Mouse (Mus musculus): ENCODE results near the gene Plekha5. TPM values are rescaled to one million over a fixed set of nuclear protein-coding genes. Genes with fewer than 3 reads are reported as not detected.

The Plekha5 gene
- polyA plus RNA-seq, 1 experiment from 2014 or later, result 42.2 TPM

DNA sequence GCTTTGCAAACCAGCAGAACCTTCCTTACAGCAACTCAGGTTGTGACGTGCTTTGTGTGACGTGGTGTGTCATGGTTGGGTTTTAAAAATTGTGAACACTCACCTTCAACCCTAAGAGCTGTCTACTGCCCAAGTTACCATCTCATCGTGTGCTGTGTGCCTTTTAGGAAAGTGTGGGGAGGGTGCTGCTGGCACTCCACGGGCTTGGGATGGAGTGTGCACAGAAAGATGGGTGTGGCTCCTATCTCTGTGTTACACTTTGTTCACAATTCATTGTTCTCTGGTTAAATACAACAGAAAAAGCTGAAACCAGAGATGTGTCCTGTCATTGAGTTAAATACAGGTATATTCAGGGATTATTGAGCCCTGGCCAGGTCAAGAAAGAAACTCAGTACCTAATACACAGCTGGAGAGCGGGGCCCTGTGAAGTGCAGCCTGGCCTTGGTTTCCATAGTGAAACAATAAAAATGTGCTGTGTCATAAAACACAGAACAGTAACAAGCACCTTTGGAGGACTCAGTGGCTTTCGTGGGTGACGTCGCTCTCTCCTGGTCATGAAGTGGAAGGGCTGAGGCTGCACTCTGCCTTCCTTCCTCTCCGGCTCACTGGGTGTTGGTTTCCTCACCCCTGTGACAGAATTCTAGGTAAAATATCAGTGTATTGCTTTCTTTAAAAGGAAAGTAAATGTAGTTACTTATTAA lies 42.2 kb downstream of the Plekha5 start:
- Histone ChIP-seq H3K9me3 (ENCODE audit: control insufficient read depth, low read length) (no peaks in the 10 kb centered on the region), H3K9ac (replicated peaks; ENCODE audit: low read depth, low read length) (no peak overlapping the region), H3K4me1 (ENCODE audit: control insufficient read depth, insufficient read depth, low read length) (peaks cover 9% of the 10 kb centered on the region), H3K27ac (ENCODE audit: low read depth, low read length) (no peak overlapping the region), H3K36me3 (ENCODE audit: control insufficient read depth, insufficient read depth, low read length) (no peaks in the 10 kb centered on the region), H3K27me3 (ENCODE audit: control insufficient read depth, insufficient read depth, low read length) (no peaks in the 10 kb centered on the region), H3K4me3 (ENCODE audit: low read depth, low read length) (no peak overlapping the region), H3K4me2 (ENCODE audit: low read depth, low read length) (no peak overlapping the region)
- ATAC-seq (ENCODE audit: low read depth), result peak; percentile 67
- 68% methylated on average over 9 of the region's 9 CpGs for WGBS

DNA sequence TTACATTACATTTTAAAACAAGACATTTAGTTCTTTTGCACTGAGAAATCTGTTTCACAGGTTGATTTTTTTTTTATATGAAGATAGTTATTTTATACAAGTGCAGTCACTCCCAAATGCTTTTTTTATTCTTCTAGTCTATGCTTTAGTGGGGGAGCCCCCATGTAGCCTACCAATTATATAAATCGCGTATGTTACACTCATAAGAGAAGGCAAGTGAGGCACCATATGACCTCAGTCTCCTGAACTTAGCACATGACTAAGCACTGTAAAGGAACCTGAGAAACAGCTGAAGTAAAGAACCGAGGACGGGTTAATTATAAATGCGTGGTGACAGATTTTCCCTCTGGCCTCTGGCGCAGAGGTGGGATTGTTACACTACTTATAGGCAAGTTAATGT lies 43.0 kb downstream of the Plekha5 start:
- no peaks in the 10 kb centered on the region for H3K9me3 ChIP-seq (ENCODE audit: control insufficient read depth, low read length)
- no peak overlapping the region for H3K4me2 ChIP-seq (ENCODE audit: low read depth, low read length)
- peaks cover 9% of the 10 kb centered on the region for H3K4me1 ChIP-seq (ENCODE audit: control insufficient read depth, insufficient read depth, low read length)
- no peaks in the 10 kb centered on the region for H3K27me3 ChIP-seq (ENCODE audit: control insufficient read depth, insufficient read depth, low read length)
- no peak overlapping the region for H3K9ac ChIP-seq (replicated peaks; ENCODE audit: low read depth, low read length)
- no peak overlapping the region for H3K27ac ChIP-seq (ENCODE audit: low read depth, low read length)
- H3K36me3 ChIP-seq (ENCODE audit: control insufficient read depth, insufficient read depth, low read length), result no peaks in the 10 kb centered on the region
- H3K4me3 ChIP-seq (ENCODE audit: low read depth, low read length), result no peak overlapping the region
- no peak for ATAC-seq (ENCODE audit: low read depth)
- WGBS, result 84% methylated on average over 6 of the region's 6 CpGs

DNA sequence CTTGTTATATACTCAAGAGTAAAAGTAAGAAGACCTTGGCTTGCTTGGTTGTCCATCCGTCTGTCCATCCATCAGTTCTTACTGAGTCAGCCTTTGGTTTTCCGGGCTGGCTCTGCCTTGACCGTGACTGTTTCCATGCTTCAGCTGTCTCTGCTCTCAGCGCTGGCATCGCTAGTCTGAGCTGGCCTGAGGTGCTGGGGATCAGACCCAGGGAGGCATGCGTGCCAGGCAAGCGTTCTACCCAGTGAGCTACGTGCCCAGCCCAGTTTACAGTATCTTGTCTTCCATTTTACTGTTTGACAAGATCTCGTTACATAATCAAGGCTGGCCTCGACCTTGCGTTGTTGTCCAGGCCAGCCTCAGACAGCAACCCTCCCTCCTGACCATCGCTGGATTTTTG lies 44.0 kb downstream of the Plekha5 start:
- no peak for ATAC-seq (ENCODE audit: low read depth)
- peaks cover 9% of the 10 kb centered on the region for H3K4me1 ChIP-seq (ENCODE audit: control insufficient read depth, insufficient read depth, low read length)
- H3K9ac ChIP-seq (replicated peaks; ENCODE audit: low read depth, low read length), result no peak overlapping the region
- H3K27me3 ChIP-seq (ENCODE audit: control insufficient read depth, insufficient read depth, low read length), result no peaks in the 10 kb centered on the region
- H3K9me3 ChIP-seq (ENCODE audit: control insufficient read depth, low read length), result no peaks in the 10 kb centered on the region
- 96% methylated on average over 12 of the region's 12 CpGs for WGBS
- no peak overlapping the region for H3K4me2 ChIP-seq (ENCODE audit: low read depth, low read length)
- H3K27ac ChIP-seq (ENCODE audit: low read depth, low read length), result no peak overlapping the region
- no peaks in the 10 kb centered on the region for H3K36me3 ChIP-seq (ENCODE audit: control insufficient read depth, insufficient read depth, low read length)
- H3K4me3 ChIP-seq (ENCODE audit: low read depth, low read length), result no peak overlapping the region

DNA sequence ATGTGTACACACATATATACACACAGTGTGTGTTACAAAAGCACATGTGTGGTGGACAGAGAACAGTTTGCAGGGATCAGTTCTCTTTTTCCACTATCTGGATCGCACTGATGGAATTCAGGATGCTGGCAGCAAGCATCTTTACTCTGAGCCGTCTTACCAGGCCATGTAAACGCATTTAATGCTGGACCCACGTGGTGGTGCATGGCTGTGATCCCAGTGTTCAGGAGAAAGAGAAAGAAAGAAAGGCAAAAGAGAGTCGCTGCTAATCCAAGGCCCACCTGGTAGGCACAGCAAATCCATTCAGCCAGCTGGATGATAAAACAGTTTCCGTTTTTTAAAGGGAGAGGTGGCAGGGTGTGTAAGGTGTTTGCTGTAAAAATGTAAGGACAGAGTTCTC lies 45.9 kb downstream of the Plekha5 start:
- Histone ChIP-seq H3K36me3 (ENCODE audit: control insufficient read depth, insufficient read depth, low read length) (no peaks in the 10 kb centered on the region), H3K9ac (replicated peaks; ENCODE audit: low read depth, low read length) (no peak overlapping the region), H3K4me1 (ENCODE audit: control insufficient read depth, insufficient read depth, low read length) (peaks cover 9% of the 10 kb centered on the region), H3K9me3 (ENCODE audit: control insufficient read depth, low read length) (no peaks in the 10 kb centered on the region), H3K27ac (ENCODE audit: low read depth, low read length) (no peak overlapping the region), H3K4me3 (ENCODE audit: low read depth, low read length) (no peak overlapping the region), H3K4me2 (ENCODE audit: low read depth, low read length) (no peak overlapping the region), H3K27me3 (ENCODE audit: control insufficient read depth, insufficient read depth, low read length) (no peaks in the 10 kb centered on the region)
- WGBS, result 80% methylated on average over 6 of the region's 6 CpGs
- no peak for ATAC-seq (ENCODE audit: low read depth)

DNA sequence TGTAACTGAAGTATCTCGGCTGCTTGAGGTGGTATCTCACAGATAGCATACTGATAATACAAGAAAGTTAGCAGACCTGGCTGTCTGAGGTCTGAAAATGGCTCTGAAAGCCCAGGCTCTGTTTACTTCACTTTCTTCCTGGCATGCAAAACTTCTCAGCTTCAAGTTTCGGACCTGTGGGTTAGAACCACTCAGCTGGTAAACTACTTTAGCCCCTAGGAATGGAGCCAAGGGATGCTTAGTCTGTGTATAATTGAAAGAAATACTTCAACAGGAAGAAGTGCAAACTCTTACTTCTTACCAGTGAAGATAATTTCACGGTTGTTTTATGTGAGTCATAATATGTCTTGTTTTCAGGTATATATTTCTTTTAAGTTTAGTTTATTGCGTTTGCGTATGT lies 47.9 kb downstream of the Plekha5 start:
- no peaks in the 10 kb centered on the region for H3K36me3 ChIP-seq (ENCODE audit: control insufficient read depth, insufficient read depth, low read length)
- no peak overlapping the region for H3K9ac ChIP-seq (replicated peaks; ENCODE audit: low read depth, low read length)
- H3K9me3 ChIP-seq (ENCODE audit: control insufficient read depth, low read length), result no peaks in the 10 kb centered on the region
- H3K4me3 ChIP-seq (ENCODE audit: low read depth, low read length), result no peak overlapping the region
- H3K27ac ChIP-seq (ENCODE audit: low read depth, low read length), result no peak overlapping the region
- H3K4me2 ChIP-seq (ENCODE audit: low read depth, low read length), result no peak overlapping the region
- no peaks in the 10 kb centered on the region for H3K4me1 ChIP-seq (ENCODE audit: control insufficient read depth, insufficient read depth, low read length)
- no peaks in the 10 kb centered on the region for H3K27me3 ChIP-seq (ENCODE audit: control insufficient read depth, insufficient read depth, low read length)
- ATAC-seq (ENCODE audit: low read depth), result no peak
- 92% methylated on average over 5 of the region's 5 CpGs for WGBS

DNA sequence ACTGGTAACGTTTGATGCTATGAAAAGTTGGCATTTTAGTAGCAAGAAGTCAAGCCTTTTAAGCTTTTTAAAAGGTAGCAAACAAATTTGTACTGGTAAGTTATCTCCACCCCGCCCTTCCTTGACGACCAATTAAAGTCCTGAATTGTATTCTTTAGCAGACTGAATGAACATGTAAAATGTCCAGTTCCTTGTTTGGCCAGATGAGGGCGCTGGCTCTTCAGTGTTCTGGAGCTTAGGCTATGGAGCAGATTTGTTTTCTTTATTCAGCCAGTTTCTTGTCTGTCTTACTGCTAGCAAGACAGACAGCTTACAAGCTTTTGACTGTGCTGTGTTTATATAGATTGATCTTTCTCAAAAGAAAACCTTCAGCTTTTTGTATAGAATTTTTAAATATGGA lies 48.5 kb downstream of the Plekha5 start:
- no peak overlapping the region for H3K4me3 ChIP-seq (ENCODE audit: low read depth, low read length)
- H3K9me3 ChIP-seq (ENCODE audit: control insufficient read depth, low read length), result no peaks in the 10 kb centered on the region
- WGBS, result 63% methylated on average over 4 of the region's 4 CpGs
- H3K4me1 ChIP-seq (ENCODE audit: control insufficient read depth, insufficient read depth, low read length), result 0 out of 2 replicates have a peak, but pooled peaks cover 4% of the 10 kb centered on the region
- no peak overlapping the region for H3K9ac ChIP-seq (replicated peaks; ENCODE audit: low read depth, low read length)
- H3K27me3 ChIP-seq (ENCODE audit: control insufficient read depth, insufficient read depth, low read length), result no peaks in the 10 kb centered on the region
- no peak overlapping the region for H3K27ac ChIP-seq (ENCODE audit: low read depth, low read length)
- no peaks in the 10 kb centered on the region for H3K36me3 ChIP-seq (ENCODE audit: control insufficient read depth, insufficient read depth, low read length)
- no peak for ATAC-seq (ENCODE audit: low read depth)
- no peak overlapping the region for H3K4me2 ChIP-seq (ENCODE audit: low read depth, low read length)

DNA sequence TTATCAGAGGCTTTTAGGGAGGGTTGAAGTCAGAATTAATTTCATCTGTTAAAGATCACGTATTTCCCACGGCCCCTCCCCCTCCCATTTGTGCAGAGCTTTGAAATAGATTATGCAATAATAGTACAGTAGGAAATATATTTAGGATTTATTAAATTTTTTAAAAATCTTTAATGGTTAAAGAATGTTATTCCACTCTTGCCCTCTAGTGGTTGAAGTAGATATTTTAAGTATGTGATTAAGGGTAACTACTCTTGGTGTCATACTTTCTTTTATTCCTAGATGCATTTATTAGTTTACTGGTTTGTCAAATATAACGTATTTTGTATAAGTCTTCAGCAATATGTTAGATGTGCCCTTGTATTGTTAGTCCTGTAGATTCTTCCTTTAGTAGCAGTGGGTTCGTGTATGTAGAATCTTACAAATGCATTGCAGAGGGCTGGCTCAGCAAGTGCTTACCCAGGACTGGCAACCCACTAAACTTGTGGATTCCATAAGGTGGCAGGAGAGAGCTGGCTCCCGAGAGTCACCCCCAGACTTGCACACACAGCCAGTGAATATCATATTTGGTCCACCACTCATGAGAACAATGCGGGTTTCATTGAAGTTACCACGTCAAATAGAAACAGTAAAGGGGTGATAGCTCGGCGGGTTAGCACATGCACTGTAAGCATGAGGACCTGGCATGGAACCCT lies 51.7 kb downstream of the Plekha5 start:
- H3K36me3 ChIP-seq (ENCODE audit: control insufficient read depth, insufficient read depth, low read length), result no peaks in the 10 kb centered on the region
- H3K27me3 ChIP-seq (ENCODE audit: control insufficient read depth, insufficient read depth, low read length), result no peaks in the 10 kb centered on the region
- 86% methylated on average over 9 of the region's 9 CpGs for WGBS
- no peaks in the 10 kb centered on the region for H3K9me3 ChIP-seq (ENCODE audit: control insufficient read depth, low read length)
- H3K4me1 ChIP-seq (ENCODE audit: control insufficient read depth, insufficient read depth, low read length), result peaks cover 14% of the 10 kb centered on the region; the same call in 1 of the 2 replicates
- H3K27ac ChIP-seq (ENCODE audit: low read depth, low read length), result no peak overlapping the region
- no peak overlapping the region for H3K4me3 ChIP-seq (ENCODE audit: low read depth, low read length)
- ATAC-seq (ENCODE audit: low read depth), result no peak
- no peak overlapping the region for H3K9ac ChIP-seq (replicated peaks; ENCODE audit: low read depth, low read length)
- H3K4me2 ChIP-seq (ENCODE audit: low read depth, low read length), result no peak overlapping the region

DNA sequence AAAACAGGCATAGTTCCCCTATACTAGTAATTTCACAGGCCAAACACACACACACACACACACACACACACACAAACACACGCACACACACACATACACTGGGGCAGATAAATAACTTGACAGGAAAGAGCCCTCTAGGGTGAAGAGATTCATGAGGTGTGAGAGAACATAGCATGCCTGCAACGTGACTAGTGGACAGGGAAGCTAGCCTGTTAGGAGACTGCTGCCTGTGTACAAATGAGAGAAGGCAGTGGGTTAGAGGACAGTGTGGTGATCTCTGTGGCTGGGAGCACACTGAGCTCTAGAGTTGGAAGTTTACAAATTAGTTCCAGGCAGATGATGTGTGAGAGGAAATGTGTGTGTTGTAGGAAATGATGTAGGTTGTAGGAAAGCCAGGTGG lies 53.1 kb downstream of the Plekha5 start:
- 57% methylated on average over 2 of the region's 2 CpGs for WGBS

DNA sequence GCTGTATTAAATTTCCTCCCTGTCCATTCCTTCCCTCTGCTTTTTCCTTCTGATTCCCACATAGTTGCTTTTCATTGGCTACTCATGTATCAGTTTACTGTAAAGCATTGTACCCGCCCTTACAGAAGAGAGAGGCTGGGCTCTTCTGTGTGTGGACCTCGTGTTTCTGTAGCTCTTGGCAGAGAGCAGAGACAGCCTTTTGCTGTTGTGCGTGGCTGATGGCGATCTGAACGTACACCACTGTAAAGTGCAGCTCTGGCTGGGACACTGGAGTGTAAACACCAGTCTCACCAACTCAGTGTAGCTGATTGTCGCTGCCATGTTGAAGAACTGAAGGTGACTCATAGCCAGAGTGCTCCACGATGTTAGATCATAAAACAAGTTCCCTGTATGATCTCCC lies 54.2 kb downstream of the Plekha5 start:
- 59% methylated on average over 7 of the region's 7 CpGs for WGBS
- no peak for ATAC-seq (ENCODE audit: low read depth)
- no peak overlapping the region for H3K9ac ChIP-seq (replicated peaks; ENCODE audit: low read depth, low read length)
- no peaks in the 10 kb centered on the region for H3K36me3 ChIP-seq (ENCODE audit: control insufficient read depth, insufficient read depth, low read length)
- no peak overlapping the region for H3K4me3 ChIP-seq (ENCODE audit: low read depth, low read length)
- no peak overlapping the region for H3K4me2 ChIP-seq (ENCODE audit: low read depth, low read length)
- H3K27me3 ChIP-seq (ENCODE audit: control insufficient read depth, insufficient read depth, low read length), result no peaks in the 10 kb centered on the region
- no peak overlapping the region for H3K27ac ChIP-seq (ENCODE audit: low read depth, low read length)
- peaks cover 20% of the 10 kb centered on the region; the same call in 1 of the 2 replicates for H3K4me1 ChIP-seq (ENCODE audit: control insufficient read depth, insufficient read depth, low read length)
- no peaks in the 10 kb centered on the region for H3K9me3 ChIP-seq (ENCODE audit: control insufficient read depth, low read length)

More for the DNA sequence above, 53.1 kb downstream of the Plekha5 start:
- no peaks in the 10 kb centered on the region for H3K9me3 ChIP-seq (ENCODE audit: control insufficient read depth, low read length)
- peak; percentile 23; the same call in 1 of the 2 replicates for ATAC-seq (ENCODE audit: low read depth)
- H3K4me3 ChIP-seq (ENCODE audit: low read depth, low read length), result no peak overlapping the region
- H3K27ac ChIP-seq (ENCODE audit: low read depth, low read length), result no peak overlapping the region
- H3K27me3 ChIP-seq (ENCODE audit: control insufficient read depth, insufficient read depth, low read length), result no peaks in the 10 kb centered on the region
- H3K4me1 ChIP-seq (ENCODE audit: control insufficient read depth, insufficient read depth, low read length), result peaks cover 16% of the 10 kb centered on the region; the same call in 1 of the 2 replicates
- no peak overlapping the region for H3K4me2 ChIP-seq (ENCODE audit: low read depth, low read length)
- H3K36me3 ChIP-seq (ENCODE audit: control insufficient read depth, insufficient read depth, low read length), result no peaks in the 10 kb centered on the region
- H3K9ac ChIP-seq (replicated peaks; ENCODE audit: low read depth, low read length), result no peak overlapping the region

Measured in neural tube, embryonic 14.5 days (tissue).